Mouse (Mus musculus) embryonic fibroblast, embryonic 13.5 days (primary cell): ENCODE results near the gene Son.

ENCODE experiments used
- CTCF ChIP-seq: IDR thresholded peaks from 2 replicates; pipeline ENCODE4 v1.5.1; 2011; ENCODE audit warnings: mild to moderate bottlenecking, control low read depth, low read length, moderate library complexity, borderline replicate concordance; ENCODE audit not compliant: insufficient read depth
- POLR2A ChIP-seq: IDR thresholded peaks from 2 replicates; pipeline ENCODE4 v1.6.1; 2011; ENCODE audit warnings: low read depth, mild to moderate bottlenecking, control low read depth, low read length, moderate library complexity

GRCm38 (mm10) chr16:91647461-91648219 lies at the start of gene Son:
- TF ChIP-seq POLR2A (peak; percentile 85), CTCF (no peak)
